Mouse (Mus musculus) midbrain, embryonic 14.5 days (tissue): ENCODE data around the gene Nup210l. TPM values are rescaled to one million over a fixed set of nuclear protein-coding genes. Genes with fewer than 3 reads are reported as not detected.

Experiments used
- ATAC-seq: fragments of 200-750 bp; cut with Nextera tagmentation; 2 replicates; pipeline ENCODE4 v1.8.0; 2017; ENCODE audit warnings: moderate number of reproducible peaks, moderate library complexity; ENCODE audit not compliant: low FRiP score, low TSS enrichment
- DNase-seq: peaks from one replicate; pipeline ENCODE4 v3.0.0-alpha.2; 2015
- H3K27ac ChIP-seq: fragments of 300-500 bp; sonication (generic); replicated peaks from 2 replicates; pipeline ENCODE4 v1.5.1; 2014; ENCODE audit warnings: mild to moderate bottlenecking, low read depth, low read length, moderate library complexity
- H3K27me3 ChIP-seq: fragments of 300-500 bp; sonication (generic); 2 replicates; pipeline ENCODE4 v1.6.1; 2014; ENCODE audit warnings: low read length, control low read depth, mixed read lengths; ENCODE audit not compliant: control insufficient read depth, insufficient read depth
- H3K36me3 ChIP-seq: fragments of 300-500 bp; sonication (generic); 2 replicates; pipeline ENCODE4 v1.6.1; 2014; ENCODE audit warnings: low read length, control low read depth; ENCODE audit not compliant: control insufficient read depth, insufficient read depth
- H3K4me1 ChIP-seq: fragments of 300-500 bp; sonication (generic); 2 replicates; pipeline ENCODE4 v1.6.1; 2014; ENCODE audit warnings: mild to moderate bottlenecking, antibody characterized with exemption, low read length, control low read depth; ENCODE audit not compliant: control insufficient read depth, insufficient read depth
- H3K4me2 ChIP-seq: fragments of 300-500 bp; sonication (generic); 2 replicates; pipeline ENCODE4 v1.6.1; 2014; ENCODE audit warnings: mild to moderate bottlenecking, low read length, moderate library complexity
- H3K4me3 ChIP-seq: fragments of 300-500 bp; sonication (generic); replicated peaks from 2 replicates; pipeline ENCODE4 v1.5.1; 2014; ENCODE audit warnings: low read depth, low read length
- H3K9ac ChIP-seq: fragments of 300-500 bp; sonication (generic); replicated peaks from 2 replicates; pipeline ENCODE4 v1.6.1; 2014; ENCODE audit warnings: mild to moderate bottlenecking, low read length, moderate library complexity
- H3K9me3 ChIP-seq: fragments of 300-500 bp; sonication (generic); 2 replicates; pipeline ENCODE4 v1.6.1; 2016; ENCODE audit warnings: low read length, control low read depth, mixed read lengths; ENCODE audit not compliant: control insufficient read depth
- WGBS: fragments of 180-500 bp; shearing (Covaris S2); extraction: QIAGEN DNeasy Blood & Tissue Kit; methylation state at CpG from one replicate; pipeline ENCODE4 v1.1.7; 2014; 5-methylcytosine and 5-hydroxymethylcytosine counted together
- polyA plus RNA-seq: library from polyadenylated mRNA; unstranded; fragments of >200 nt; fragmentation: Nextera tagmentation; extraction: Ambion mirVana; gene quantifications from 2 replicates; pipeline ENCODE4 v1.2.1, GENCODE M21; 2014

The Nup210l gene
- polyA plus RNA-seq, 1 experiment from 2014 or later = 0.61 TPM

DNA sequence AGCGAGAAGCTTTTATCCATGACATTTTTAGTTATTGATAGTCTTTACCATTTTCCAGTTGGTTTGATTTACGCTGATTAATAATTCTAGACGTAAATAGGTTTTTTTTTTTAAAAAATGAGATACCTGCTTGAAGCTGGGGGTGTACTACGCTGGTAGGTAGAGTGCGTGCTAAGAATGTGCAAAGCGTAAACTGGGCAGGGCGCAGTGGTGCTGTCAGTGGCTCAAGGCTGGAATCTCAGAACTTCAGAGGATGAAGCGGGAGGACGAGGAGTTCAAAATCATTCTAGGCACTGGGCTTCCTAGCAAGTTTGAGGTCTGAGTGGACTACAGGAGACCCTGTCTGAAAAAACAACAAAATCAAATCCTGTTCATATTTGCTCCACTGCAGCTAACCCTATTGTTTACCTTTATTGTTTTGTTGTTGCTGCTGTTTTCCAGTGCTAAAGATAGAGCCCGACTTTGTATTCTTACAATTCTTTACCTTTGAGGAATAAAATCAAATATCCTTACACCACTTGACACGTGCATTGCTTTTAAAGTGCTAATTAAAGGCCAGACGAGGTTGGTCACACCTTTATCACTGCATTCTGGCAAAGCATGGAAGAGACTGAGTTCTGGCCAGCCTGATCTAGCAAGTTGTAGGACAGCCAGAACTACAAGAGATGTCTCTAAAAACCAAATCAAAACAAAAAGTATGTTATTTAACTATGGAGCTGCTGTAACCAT is 110.2 kb downstream of the Nup210l start:
- H3K4me2 ChIP-seq = peak overlapping the region; percentile 79
- peak overlapping the region; percentile 89 for H3K9ac ChIP-seq
- 13% methylated on average over 12 of the region's 12 CpGs for WGBS
- H3K27ac ChIP-seq = peak overlapping the region; percentile 90
- H3K9me3 ChIP-seq = no peaks in the 10 kb centered on the region
- DNase-seq (peak; percentile 59), ATAC-seq (peak; percentile 49; the same call in 1 of the 2 replicates)
- peaks cover 32% of the 10 kb centered on the region for H3K36me3 ChIP-seq
- peaks cover 22% of the 10 kb centered on the region for H3K4me1 ChIP-seq
- no peaks in the 10 kb centered on the region for H3K27me3 ChIP-seq
- peak overlapping the region; percentile 88 for H3K4me3 ChIP-seq

DNA sequence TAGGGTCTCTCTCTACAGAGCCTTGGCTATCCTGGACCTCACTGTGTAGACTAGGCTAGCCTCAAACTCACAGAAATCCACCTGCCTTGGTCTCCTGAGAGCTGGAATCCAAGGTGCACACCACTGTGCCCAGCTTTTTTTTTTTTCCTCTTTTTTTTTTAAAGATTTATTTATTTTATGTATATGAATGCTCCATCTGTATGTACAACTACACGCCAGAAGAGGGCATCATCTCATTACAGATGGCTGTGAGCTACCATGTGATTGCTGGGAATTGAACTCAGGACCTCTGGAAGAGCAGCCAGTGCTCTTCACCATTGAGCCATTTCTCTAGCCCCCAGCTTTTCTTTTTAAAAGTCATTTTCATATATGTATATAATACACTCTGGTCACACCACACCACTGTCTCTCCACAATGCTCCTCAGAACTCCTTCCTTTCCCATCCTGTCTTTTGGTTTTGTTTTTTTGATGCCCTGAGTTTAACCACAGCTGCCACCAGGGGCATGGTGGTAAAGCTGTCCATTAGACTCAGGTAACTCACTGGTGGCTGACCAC is 112.0 kb downstream of the Nup210l start:
- no peak overlapping the region for H3K4me3 ChIP-seq
- WGBS = 56% methylated on average over 1 of the region's 1 CpGs
- DNase-seq (no peak), ATAC-seq (no peak)
- peaks cover 14% of the 10 kb centered on the region for H3K36me3 ChIP-seq
- peaks cover 27% of the 10 kb centered on the region for H3K4me1 ChIP-seq
- H3K9me3 ChIP-seq = no peaks in the 10 kb centered on the region
- no peaks in the 10 kb centered on the region for H3K27me3 ChIP-seq
- no peak overlapping the region for H3K9ac ChIP-seq
- no peak overlapping the region for H3K4me2 ChIP-seq
- H3K27ac ChIP-seq = no peak overlapping the region

DNA sequence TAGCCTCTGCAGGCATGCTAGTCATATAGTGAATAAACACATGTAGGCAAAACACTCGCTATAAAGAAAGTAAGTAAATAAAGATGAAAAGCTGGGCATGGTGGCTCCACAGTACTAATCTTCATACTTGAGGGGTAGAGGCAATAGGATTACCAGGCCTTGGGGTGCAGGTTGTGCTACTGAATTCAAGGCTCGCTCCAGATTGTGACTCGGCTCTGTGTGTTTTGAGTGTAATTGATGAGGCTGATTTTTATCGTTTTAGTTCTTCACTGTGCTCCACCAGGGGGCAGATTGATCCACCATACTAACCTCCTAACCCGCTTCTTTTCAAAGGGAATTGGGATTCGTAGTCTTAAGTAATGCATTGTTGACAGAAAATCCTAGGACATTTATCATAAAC is 116.2 kb downstream of the Nup210l start:
- H3K9me3 ChIP-seq = no peaks in the 10 kb centered on the region
- DNase-seq (peak; percentile 82), ATAC-seq (0 out of 2 replicates have a peak, but pooled peaks have one; percentile 40)
- peak overlapping the region; percentile 48; the same call in 1 of the 2 replicates for H3K9ac ChIP-seq
- H3K36me3 ChIP-seq = 0 out of 2 replicates have a peak, but pooled peaks cover 4% of the 10 kb centered on the region
- H3K4me1 ChIP-seq = peaks cover 6% of the 10 kb centered on the region; the same call in 1 of the 2 replicates
- peak overlapping the region; percentile 82 for H3K4me2 ChIP-seq
- H3K27me3 ChIP-seq = no peaks in the 10 kb centered on the region
- no peak overlapping the region; the same call in 1 of the 2 replicates for H3K27ac ChIP-seq
- H3K4me3 ChIP-seq = peak overlapping the region; percentile 38
- WGBS = 13% methylated on average over 6 of the region's 6 CpGs

DNA sequence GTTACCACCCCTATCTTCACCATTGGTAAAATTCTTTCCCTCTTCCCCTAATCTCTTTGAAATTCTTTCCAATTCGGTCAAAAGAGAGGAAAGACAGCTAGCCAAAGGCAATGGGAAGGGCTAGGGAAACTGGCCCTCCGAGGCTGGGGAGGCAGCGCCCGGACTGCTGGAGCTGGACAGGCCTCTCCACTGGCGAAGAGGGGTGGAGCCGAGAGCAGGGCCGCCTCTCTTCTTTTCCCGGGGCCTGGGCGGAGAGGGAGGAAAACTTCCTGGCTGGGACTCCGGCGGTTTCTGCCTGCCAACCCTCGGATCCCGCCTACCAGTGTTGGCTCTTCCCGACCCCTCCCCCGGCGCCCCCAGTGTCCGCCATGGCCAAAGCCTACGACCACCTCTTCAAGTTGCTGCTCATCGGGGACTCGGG is 116.6 kb downstream of the Nup210l start:
- Histone ChIP-seq H3K27ac (peak overlapping the region; percentile 60), H3K9me3 (no peaks in the 10 kb centered on the region), H3K27me3 (no peaks in the 10 kb centered on the region), H3K4me2 (peak overlapping the region; percentile 82), H3K4me1 (peaks cover 6% of the 10 kb centered on the region; the same call in 1 of the 2 replicates), H3K4me3 (peak overlapping the region; percentile 38), H3K9ac (peak overlapping the region; percentile 48; the same call in 1 of the 2 replicates), H3K36me3 (0 out of 2 replicates have a peak, but pooled peaks cover 4% of the 10 kb centered on the region)
- ATAC-seq (peak; percentile 67), DNase-seq (peak; percentile 63)
- WGBS = under 1% methylated on average over 18 of the region's 20 CpGs

DNA sequence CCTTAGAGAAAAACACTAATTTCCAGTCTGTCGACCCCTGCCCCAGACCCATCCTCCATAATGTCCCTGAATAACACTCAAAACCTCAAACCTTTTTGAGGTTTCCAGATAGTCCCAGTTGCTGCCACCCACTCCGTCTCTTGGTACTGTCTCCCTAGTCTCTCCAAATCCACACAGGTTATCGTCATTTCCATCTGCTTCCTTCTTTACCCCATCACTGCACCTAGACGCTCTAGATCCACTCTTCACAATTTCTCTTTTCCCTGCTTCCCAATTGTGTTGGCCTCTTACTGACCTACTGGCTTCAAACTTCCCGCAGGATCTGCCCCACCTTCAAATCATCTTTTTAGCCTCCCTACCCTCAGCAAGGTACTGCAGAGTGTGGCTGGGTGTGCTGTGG is 117.2 kb downstream of the Nup210l start:
- Histone ChIP-seq H3K4me2 (peak overlapping the region; percentile 82), H3K4me1 (peaks cover 6% of the 10 kb centered on the region; the same call in 1 of the 2 replicates), H3K27me3 (no peaks in the 10 kb centered on the region), H3K36me3 (0 out of 2 replicates have a peak, but pooled peaks cover 4% of the 10 kb centered on the region), H3K4me3 (peak overlapping the region; percentile 38; the same call in 1 of the 2 replicates), H3K9me3 (no peaks in the 10 kb centered on the region), H3K9ac (peak overlapping the region; percentile 48; the same call in 1 of the 2 replicates), H3K27ac (no peak overlapping the region)
- ATAC-seq (no peak), DNase-seq (no peak)
- WGBS = 25% methylated on average over 5 of the region's 5 CpGs

DNA sequence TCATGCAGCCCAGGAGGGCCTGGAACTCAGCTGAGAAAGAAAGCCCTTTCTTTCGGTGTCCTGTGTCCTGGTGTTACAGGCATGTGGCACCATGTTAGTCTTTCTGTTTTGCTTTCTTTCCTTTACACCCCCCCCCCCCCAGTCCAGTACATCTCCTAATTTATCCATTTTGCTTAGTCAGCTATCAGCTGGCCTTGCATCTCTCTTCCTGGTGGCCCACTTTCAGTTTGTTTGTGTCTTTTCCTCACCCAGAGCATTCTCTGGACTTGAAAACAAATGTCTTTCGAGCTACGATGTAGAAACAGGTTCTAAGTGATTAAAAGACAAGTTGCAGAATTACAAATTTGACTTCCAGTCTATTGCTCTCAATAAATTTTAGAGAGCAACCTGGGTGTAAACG is 118.5 kb downstream of the Nup210l start:
- 87% methylated on average over 4 of the region's 4 CpGs for WGBS
- H3K9ac ChIP-seq = no peak overlapping the region

DNA sequence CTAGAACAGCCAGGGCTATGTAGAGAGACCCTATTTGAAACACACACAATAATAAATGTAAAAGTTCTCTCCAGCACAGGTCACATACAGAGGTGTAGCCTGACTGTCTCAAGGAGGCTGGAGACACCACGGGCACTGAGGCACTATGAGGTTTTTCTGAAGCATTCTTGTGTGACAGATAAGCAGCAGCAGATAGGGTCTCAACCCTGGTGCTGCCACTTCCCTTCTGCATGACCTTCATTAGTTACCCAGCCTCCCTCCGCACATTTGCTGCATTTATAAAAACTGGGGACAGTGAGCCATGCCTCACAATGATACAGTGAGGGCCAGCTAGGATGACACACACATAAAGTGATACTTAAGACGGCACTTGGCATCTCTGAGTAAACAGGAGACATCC is 119.0 kb downstream of the Nup210l start:
- ATAC-seq (no peak), DNase-seq (no peak)
- H3K27me3 ChIP-seq = no peaks in the 10 kb centered on the region
- H3K4me1 ChIP-seq = peaks cover 6% of the 10 kb centered on the region; the same call in 1 of the 2 replicates
- 85% methylated on average over 3 of the region's 3 CpGs for WGBS
- no peak overlapping the region for H3K9ac ChIP-seq
- no peak overlapping the region for H3K27ac ChIP-seq
- H3K36me3 ChIP-seq = 0 out of 2 replicates have a peak, but pooled peaks cover 4% of the 10 kb centered on the region
- H3K9me3 ChIP-seq = no peaks in the 10 kb centered on the region
- no peak overlapping the region for H3K4me3 ChIP-seq
- H3K4me2 ChIP-seq = no peak overlapping the region

More for the DNA sequence above, 118.5 kb downstream of the Nup210l start:
- 0 out of 2 replicates have a peak, but pooled peaks cover 4% of the 10 kb centered on the region for H3K36me3 ChIP-seq
- no peak overlapping the region for H3K4me3 ChIP-seq
- H3K9me3 ChIP-seq = no peaks in the 10 kb centered on the region
- ATAC-seq (no peak), DNase-seq (no peak)
- H3K27me3 ChIP-seq = no peaks in the 10 kb centered on the region
- H3K4me1 ChIP-seq = peaks cover 6% of the 10 kb centered on the region; the same call in 1 of the 2 replicates
- no peak overlapping the region for H3K4me2 ChIP-seq
- H3K27ac ChIP-seq = no peak overlapping the region

DNA sequence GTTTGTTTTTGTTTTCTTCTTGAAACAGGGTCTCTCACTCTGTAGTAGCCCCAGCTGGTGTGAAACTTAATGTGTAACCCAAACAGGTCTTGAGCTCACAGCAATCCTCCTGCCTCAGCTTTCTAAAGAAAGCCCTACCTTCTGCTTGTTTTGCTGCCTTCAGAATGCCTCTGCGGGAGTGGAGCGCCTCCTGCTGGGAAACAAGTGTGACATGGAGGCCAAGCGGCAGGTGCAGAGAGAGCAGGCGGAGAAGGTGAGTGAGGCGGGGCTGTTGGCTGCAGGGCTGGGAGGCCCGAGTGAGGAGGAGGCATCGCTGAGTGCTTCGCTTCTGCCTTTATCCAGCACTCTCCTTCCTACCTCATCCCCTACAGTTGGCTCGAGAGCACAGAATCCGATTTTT is 120.4 kb downstream of the Nup210l start:
- Histone ChIP-seq H3K27me3 (no peaks in the 10 kb centered on the region), H3K4me2 (no peak overlapping the region), H3K27ac (no peak overlapping the region), H3K9ac (no peak overlapping the region), H3K4me1 (peaks cover 6% of the 10 kb centered on the region; the same call in 1 of the 2 replicates), H3K4me3 (no peak overlapping the region), H3K36me3 (0 out of 2 replicates have a peak, but pooled peaks cover 4% of the 10 kb centered on the region), H3K9me3 (no peaks in the 10 kb centered on the region)
- 84% methylated on average over 10 of the region's 10 CpGs for WGBS
- DNase-seq = no peak
- no peak for ATAC-seq
